Mouse (Mus musculus) urinary bladder, adult 2 months (tissue): Measurements from ENCODE around the gene Rabgap1l. TPM values are rescaled to one million over a fixed set of nuclear protein-coding genes. Genes with fewer than 3 reads are reported as not detected.

Source experiments
- DNase-seq: peaks from one replicate; pipeline ENCODE4 v3.0.0; 2022; ENCODE audit warnings: low spot score
- polyA plus RNA-seq: library from polyadenylated mRNA; depleted of rRNA; stranded (reverse); fragments of >200 nt; gene quantifications from 2 replicates; pipeline ENCODE4 v1.2.3, GENCODE M21; 2012

Rabgap1l gene
- polyA plus RNA-seq, 1 experiment, result 47.3 TPM

DNA sequence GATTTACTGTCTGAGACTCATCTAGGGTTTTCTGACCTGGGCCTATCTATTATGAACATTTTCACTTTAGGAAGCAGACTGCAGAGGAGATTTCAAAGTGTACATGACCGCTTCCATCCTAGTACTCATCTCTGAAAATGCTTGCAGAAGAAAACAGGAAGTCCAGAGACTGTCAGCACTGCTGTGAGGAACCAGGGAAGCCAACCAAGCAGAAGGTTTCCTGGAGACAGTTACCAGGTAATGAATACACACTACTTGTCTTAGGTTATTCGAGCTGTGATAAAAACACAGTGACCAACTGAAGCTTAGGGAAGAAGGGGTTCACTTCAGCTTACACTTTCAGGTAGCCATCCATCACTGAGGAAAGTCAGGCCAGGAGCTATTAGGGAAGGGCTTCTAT lies 547.1 kb downstream of the Rabgap1l start:
- no peak for DNase-seq

DNA sequence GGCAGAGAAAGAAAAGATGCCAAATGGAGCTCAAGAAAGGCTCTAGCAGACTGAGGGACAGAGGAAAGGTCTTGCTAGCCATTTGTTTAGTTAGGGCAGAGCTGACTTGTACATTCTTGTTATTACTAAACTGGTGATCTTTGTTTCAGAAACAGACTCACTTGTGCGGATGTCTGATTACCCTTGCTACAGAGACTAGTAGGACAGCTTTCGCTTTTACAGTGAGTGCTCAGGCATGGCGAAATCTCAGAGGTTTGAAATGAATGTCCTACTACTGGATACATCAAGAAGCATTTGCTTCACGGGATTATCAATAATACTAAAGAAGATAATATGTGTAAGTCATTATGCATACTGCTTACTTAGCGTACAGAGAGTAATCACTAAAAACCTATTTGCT lies 548.3 kb downstream of the Rabgap1l start:
- DNase-seq, result no peak

DNA sequence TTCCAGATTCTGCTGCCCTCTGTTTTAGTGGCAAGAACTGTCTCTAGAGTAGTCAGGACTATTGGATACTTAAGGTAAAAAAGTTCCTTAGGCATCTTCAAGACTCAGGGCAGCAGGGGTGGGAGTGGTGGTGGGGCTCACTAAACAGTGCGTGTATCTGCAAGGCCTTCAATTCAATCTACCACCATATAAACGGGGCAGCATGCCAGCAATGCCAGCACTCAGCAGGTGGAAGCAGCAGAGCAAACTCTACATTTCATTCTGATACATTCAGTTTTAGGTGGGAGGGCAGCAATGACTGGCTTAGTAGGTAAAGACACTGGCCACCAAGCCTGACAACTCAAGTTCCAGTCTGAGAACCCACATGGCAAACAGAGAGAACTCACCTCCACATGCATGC lies 552.9 kb downstream of the Rabgap1l start:
- DNase-seq, result no peak

DNA sequence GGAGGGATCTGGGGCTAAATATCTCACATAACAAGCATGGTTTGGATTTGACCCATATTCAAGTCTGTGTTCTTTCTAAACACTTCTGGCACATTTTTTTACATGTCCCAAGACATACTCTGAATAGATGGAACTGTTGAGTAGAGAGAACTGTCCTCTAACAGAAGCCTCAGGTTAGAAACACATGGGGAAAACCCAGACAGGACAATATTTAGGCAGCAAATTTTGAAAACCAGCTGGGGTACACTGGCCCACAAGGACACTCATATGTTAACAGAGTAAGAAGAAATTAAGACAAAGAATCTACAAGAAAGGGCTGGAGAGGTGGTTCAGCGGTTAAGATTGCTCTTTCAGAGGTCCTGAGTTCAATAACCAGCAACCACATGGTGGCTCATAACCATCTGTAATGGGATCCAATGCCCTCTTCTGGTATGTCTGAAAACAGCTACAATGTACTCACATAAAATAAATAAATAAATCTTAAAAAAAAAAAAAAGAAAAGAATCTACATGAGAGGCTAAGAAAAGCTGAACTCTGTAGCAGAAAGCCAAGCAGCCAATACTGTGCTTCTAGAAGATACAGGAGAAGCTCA lies 554.1 kb downstream of the Rabgap1l start:
- no peak for DNase-seq

DNA sequence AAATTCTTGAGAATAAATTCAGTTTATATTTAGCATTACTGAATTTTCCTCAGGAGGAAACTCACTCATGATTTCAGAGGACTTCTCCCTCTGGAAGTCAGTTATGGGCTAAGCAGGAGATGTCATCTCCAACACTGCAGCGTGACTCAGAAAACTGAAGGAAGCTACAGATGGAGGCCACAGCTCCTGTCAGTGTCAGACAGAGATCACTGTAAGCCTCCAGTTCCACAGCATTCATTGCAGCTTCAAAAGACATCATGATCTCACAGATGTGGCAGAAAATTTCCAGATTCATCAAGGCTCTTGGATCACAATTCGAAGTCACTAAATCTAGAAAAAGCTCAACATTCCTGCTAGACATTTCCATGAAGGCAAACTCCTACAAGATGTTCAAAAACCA lies 555.0 kb downstream of the Rabgap1l start:
- DNase-seq, result no peak

DNA sequence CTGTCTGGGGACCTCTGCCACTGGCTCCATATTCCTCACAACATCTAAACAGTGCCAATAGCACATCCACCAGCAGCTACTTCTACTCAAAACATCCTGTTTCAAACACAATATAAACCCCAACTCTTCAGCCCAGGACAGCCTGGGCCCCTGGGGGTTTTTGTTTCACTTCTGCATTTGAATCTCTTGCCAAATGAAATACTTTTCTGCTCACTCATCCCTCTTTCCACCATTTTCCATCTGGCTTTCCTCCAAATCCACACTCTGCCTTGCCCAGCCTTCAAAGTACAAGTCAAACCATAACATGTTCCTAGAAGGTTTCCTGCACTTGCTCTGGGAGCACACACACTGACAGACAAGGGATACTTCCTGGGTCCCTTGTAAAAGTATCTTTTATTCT lies 559.1 kb downstream of the Rabgap1l start:
- no peak for DNase-seq

DNA sequence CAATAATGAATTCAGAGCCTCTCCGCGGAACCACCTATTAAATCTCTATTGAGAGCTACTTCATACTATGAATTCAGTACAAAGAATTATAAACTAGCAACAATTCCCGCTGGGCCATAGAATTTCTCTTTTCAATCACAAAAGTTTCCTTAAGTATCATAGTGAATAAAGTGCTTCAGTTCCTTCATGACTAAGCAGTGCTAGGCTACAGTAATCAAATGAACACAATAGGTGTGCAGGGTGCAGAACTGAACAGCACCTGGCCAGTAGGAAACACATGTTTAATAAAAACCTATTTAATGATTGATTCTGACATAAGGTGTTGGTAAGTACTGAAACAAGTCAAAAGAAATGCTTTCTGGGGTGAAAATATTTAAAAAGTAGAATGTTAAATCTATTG lies 560.9 kb downstream of the Rabgap1l start:
- no peak for DNase-seq

DNA sequence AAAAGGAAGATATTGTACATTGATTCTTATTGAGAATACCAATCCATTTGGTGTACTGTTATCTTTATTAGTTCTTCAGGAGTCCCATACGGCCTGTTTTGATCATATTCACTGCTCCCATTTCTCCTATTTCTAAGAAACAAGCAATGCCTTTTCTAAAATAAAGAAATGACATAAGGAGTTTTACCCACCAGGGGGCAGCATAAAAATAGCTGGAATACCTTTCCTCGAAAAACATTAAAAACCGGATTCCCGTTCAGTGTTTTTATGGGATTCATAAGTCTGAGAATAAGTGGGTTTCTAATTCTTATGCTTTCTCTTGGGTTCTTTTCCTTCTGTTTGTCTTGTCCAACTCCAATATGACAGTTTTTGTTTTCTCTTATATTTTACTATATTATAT lies 562.0 kb downstream of the Rabgap1l start:
- no peak for DNase-seq

DNA sequence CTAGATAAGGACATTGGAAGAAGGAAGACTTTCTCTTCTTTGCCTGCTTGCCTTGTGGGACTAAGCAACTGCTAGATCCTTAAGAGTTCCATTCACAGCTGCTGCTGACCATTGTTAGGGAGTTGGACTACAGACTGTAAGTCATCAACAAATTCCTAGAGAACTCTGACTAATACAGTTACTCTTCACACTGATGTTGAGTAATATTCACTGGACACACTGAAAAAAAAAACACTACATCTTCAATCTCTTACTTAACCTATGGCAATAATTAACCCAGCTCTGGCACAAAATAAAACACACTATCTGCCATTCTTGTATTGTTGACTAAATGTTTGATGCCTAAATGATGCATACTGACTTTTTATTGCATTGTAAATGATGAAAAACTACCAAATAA lies 565.2 kb downstream of the Rabgap1l start:
- DNase-seq, result no peak

DNA sequence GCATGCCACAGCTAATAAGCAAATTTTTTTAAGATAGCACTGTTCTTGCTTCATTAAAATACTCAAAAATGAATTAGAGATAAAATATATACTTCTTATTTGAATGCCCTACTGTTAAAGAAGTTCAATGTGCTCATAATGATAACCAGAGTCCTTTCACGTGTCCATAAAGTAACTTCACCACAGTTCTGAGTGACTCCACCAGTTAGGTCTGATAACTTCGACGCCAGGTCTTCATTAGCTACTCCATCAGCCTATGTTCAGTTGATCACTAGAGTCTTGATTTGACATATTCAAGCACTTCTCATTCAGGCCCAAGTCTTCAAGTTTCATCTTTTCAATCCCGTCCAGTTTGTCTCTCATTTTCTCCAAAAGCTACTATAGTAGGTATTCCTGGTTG lies 565.8 kb downstream of the Rabgap1l start:
- DNase-seq, result no peak

DNA sequence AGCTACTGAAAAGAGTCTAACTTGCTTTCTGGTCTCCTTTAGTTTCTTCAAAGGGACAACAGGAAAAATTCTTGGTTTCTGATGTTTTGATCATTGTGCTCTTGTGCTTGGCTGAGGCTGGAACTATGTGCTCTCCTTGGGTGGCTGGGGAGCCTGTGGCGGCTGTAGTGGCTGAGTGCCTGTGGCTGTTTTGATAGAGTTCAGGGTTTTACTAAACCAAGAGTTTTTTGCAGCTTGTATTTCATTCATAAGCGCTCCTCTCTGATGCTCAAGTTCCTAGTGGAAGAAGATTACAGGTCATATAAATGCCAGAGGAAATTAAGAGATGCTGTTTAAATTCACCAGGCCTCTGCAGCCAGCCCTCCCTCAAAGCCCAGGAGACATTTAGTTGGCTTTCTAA lies 568.9 kb downstream of the Rabgap1l start:
- no peak for DNase-seq

DNA sequence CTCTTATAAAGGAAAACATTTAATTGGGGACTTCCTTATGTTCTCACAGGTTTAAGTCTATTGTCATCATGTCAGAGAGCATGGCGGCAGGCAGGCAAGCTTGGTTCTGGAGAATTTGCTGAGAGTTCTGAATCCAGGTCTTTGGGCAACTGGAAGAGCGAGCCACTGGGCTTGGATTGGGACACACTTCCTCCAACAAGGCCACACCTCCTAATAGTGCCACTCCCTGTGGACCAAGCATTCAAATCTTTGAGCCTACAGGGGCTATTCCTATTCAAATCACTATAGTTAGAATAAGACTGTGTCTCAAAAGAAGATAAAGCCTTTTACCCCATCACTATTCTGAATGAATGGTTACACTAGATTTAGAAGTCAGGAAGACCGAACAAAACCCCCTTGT lies 575.1 kb downstream of the Rabgap1l start:
- no peak for DNase-seq

DNA sequence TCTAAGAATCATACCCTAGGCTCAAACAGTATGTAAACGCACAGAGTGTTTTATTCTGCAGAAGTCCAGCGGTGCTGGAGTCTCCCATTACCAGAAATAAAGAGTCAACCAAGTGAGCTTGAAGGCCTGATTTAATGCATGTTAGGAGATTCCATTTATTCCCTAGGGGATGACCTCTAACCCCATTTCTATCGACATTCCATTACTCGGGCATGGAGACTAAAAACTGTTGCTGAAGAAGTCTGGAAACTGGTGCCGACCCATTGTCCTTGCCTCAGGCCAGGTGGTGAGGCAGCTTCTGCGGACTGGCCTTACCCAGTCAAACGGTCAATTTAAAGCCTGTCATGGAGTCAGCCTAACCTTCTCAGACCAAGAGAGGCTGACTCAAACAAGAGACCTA lies 578.8 kb downstream of the Rabgap1l start:
- DNase-seq, result no peak

DNA sequence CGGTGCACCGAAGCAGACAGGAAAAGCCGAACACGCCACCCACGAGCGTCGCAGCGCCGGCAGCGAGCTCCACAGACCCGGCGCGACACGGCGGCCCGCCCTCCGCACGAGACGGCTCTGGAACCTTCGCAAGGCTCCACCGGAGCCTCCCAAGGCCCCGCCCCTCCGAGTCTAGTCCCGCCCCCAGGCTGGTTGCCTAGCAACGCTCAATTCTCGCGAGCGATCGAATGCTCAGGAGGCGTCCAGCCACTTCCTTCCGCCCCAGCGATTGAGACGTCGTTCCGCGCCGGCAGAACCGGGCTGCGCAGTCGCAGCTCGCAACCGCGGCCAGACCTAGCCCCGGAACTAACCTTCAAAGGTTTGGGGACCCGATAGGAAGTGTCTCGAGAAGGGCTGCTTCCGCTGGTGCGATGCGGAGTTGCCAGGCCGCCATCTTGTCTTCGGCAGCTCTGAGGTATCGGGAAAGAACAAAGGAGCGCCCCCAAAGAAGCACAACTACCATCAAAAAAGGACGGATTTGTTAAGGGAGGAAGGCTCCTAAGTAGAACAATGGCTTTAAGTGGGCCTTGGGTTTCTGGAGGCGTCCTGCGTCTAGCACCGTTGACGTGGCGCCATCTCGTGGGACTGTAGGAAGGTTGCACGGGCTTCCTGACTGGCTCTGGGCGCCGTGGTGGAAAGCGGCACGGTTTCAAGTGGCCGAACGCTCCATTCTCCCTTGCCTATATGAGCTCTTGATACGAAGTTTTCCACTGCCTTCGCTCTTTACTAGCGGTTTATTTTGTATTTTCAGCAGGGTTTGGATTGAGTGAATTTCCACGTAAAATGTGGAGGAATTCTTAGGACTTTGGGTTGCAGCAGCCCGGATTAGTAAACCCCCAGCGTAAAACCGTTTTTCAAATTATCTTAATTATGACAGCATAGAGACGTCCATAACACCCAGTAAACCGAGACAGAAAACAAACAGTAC lies 580.0 kb downstream of the Rabgap1l start, which contains the start of gene Cacybp:
Gene Cacybp (minus strand): TSS at position 173 of the 967 bp plus-strand sequence.
- DNase-seq, result peak; percentile 99

DNA sequence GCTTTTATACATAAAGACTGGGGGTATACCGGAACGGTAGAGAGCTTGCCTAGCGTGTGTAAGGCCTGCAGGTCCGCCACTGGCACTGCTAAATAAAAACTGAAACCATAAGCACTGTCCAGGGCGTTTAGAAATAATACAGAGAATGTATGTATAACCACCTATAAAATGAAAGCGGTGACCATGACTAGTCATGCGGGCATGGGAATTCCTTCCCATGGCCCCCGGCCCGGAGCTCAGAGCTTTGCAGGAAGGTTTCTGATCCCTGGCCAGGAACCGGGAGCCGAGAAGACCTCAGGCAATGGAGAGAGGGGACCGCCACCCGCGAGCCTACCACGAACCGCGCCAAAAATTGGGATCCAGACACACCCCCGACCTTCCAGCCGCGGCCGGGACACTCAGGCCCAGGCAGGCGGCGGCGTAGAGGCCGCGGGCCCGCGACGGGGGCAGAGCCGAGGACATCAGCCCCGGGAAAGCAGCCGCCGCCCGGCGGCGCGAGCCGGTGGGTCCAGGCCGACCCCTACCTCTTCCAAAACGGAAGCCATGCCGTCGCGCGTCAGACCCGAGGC lies 580.8 kb downstream of the Rabgap1l start:
- no peak for DNase-seq

DNA sequence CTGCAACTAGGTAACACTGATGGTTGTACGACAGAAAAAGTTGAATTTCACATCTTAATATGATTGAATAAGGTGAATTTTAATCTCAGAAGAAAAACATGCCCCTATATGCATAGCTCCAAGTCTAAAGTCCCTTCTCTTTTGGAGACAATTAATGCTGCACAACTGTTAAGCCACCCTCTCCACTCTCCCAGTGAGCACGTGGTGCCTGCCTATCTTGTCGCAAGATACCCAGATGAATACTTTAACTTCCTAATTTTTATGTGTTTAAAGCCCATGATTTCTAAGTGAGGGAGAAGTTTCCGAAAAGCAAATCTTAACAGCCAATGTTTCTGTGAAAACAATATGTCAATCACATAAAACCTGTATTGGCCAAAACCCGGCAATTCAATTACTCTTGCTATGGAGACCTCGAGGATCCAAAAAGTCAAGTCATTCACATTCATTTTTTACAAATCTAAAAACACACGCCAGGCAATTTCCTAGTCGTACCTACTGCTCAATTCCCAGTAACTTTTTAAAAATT lies 581.4 kb downstream of the Rabgap1l start:
- no peak for DNase-seq

DNA sequence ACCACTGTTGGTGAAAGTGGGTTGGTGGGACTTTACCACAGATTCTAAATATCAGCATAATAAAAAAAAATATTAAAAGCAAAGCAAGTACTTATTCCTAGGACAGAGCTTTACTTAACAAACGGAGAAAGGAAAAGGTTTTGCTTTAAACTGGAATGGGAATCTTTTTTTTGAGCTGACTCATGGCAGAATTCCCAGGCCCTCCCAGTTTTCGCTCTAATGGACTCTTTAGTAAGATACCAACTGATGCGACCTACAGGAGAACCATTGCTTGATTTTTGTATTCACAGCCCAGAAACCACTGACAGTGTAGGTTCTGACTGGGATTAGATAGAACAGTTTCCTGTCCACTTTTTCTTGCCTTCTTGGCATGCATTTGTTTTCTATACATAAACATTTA lies 582.4 kb downstream of the Rabgap1l start:
- no peak for DNase-seq

DNA sequence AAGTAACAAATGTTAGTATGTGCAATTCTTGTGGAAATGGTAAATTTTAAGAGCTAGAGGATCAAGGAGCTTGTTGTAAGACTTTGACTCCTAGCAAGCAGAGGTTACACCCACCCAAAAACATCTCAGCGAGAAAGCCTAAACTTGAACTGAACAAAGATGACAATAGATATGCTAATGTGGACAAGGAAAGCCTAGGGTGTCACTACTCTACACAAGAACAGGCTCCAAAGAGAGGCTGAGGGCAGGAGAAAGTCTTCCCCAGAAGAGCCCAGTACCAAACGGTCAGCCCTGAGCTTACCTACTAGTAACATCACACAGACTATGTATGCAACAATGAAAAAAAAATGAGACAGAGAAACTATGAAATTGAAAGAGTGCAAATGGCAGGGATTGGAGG lies 583.2 kb downstream of the Rabgap1l start:
- DNase-seq, result no peak

DNA sequence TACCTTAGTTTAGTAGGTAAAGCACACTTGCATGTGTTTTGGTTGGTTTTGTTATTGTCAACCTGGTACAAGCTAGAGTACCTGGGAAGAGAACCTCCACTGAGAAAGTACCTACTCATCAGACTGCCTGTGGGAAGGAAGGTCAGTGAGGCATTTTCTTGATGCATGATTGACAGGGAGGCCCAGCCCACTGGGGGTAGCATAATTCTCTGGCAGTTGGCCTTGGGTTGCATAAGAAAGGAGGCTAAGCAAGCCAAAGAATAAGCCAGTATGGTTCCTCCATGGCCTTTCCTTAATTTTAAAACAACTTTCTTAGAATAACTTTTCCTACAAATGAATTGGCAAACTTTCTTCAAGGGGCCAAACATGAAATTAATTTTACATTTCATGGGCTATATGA lies 587.5 kb downstream of the Rabgap1l start:
- DNase-seq, result no peak

DNA sequence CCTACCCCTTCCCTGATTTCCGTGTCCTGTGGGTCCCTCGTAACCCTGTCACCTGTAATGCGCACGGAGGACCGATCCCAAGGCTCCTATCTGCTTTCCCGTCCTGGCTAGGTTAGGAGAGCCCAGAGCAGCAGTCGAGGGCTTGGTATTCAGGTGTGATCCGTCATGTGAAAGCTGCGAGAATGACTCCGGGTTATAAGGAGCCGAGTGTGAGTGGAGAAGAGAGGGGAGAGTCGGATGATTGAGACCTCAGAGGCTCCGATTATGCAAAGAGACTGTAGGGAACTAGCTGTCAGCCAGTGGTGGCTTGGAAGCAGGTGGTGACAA lies 597.7 kb downstream of the Rabgap1l start:
- no peak for DNase-seq

DNA sequence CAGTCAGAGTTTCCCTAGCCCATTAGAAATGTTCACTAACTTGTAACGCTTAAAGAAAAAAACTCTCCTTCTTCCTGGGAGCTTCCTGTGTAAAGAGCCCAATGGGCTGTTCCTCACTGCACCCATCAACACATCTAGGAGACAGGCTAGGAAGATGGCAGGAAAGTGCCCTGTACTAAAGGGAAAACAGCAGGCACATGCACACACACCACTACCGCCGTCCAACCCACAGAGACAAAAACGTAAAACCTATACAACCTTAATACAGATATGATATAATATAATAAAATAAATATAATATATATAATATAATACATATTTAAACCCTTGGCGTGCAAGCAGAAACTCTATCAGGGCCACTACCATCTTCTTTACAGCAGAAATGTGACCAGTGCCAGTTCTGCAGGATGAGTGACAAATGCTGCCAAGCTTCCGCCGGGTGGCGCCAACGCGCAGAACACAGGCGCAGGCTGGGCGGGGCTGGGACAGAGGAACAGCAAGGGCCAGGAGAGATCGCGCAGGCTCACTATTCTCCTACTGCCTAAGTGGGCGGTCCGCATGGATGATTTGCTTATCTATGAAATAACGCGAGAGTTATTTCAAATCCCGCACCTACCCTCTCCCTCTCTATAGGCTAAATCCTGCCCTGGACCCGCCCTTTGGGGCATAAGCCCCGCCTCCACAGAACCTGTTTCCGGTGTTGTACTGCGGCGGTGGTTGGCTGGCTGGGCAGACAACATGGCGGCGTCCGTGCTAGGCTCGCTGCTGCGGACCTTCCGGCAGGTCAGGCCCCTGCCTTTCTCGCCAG lies 598.3 kb downstream of the Rabgap1l start, which contains the start of gene Mrps14:
Gene Mrps14 (plus strand): TSS at position 687 of the 808 bp plus-strand sequence.
- peak; percentile 92 for DNase-seq

DNA sequence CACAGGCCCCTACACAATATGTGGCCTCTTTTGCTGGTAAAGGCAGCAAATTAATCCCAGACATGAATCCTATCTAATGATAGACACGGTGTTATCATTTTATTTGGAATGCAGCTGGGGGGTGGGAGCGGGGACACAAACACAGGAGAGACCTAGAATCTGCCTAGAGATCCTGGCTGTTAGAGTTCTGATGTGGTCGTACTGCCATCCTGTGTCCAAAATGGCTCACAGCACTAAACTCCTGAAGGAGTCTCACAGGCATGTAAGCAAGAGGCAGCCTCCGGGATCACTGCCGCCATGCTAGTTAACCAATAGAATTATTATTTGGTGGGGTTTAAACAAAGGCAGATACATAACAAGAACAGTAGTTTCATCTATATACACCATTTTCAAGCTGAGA lies 608.5 kb downstream of the Rabgap1l start:
- no peak for DNase-seq
